Mouse (Mus musculus) mouse trophoblast stem cell (cell line): ENCODE results near the gene Tdrd1.
"Not testable (repeated sequence)": the region's sequence is repeated elsewhere in the genome, so short reads cannot be mapped to it uniquely, and the experiment has no call there.

Experiments
- in situ Hi-C, 2 experiments: fragments of 300-500 bp; cut with MseI, MboI; formaldehyde crosslinking; loops; 2 replicates in 1 of 2; 3 replicates in 1 of 2; pipeline ENCODE4 v1.15.1; 2025

Gene Tdrd1

GRCm38 (mm10) chr19:56826047-56826631 lies at the start of gene Tdrd1:
TSS of gene Tdrd1 (plus strand) at chr19:56826209.
- in situ Hi-C loops: no loop called here

GRCm38 (mm10) chr19:56776719-56777382 lies 49.2 kb upstream of the Tdrd1 start:
- in situ Hi-C loops: no loop called here

DNA sequence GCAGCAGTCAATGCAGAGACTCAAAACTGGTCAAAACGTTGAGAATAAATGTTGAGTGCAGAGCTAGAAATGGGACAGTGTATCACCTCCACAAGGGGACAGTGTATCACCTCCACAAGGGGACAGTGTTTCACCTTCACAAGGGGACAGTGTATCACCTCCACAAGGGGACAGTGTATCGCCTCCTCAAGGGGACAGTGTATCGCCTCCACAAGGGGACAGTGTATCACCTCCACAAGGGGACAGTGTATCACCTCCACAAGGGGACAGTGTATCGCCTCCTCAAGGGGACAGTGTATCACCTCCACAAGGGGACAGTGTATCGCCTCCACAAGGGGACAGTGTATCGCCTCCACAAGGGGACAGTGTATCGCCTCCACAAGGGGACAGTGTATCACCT lies 47.5 kb upstream of the Tdrd1 start:
- in situ Hi-C loops: not testable (repeated sequence)

GRCm38 (mm10) chr19:56787911-56788310 lies 38.1 kb upstream of the Tdrd1 start:
- in situ Hi-C loops: no loop called here

GRCm38 (mm10) chr19:56788952-56789351 lies 37.1 kb upstream of the Tdrd1 start:
- in situ Hi-C loops: no loop called here

- in situ Hi-C loops: no loop called here
Observed at GRCm38 (mm10) chr19:56797376-56797775, 28.6 kb upstream of the Tdrd1 start.

GRCm38 (mm10) chr19:56800226-56800625 lies 25.8 kb upstream of the Tdrd1 start:
- in situ Hi-C loops: no loop called here

DNA sequence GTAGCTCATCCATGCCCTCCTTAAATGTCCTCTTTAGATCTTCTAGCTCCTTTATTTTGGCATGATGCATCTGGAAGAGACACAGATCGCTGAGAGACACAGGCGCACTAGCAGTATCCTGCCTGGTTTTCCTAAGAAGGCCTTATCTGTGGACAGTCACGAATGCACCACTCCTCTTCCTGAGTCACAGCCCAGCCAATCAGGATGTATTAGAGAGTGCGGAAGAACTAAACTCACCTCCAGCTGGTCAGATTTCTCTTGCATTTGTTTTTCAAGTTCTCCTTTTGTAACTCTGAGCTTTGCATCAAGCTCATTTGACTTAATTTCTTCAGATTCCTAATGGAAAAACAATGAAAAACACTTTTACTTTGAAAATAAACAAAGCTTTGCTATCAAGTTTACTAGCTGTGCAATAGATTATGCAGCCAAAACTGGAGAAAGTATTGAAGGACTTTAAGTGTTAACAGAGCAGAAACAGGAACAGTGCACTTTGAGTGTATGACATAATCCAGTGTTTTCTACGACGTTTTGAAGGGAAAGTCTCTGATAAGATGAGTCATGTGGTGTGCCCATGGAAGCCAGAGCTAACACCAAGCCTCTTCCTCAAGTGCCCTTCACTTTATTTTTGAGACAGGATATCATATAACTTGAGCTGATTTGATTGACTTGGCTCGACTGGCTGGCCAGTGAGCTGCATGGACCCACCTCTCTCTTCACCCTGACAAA lies 24.9 kb upstream of the Tdrd1 start:
- in situ Hi-C loops: no loop called here

- in situ Hi-C loops: no loop called here
Observed at GRCm38 (mm10) chr19:56801656-56802351, 24.2 kb upstream of the Tdrd1 start.

- in situ Hi-C loops: no loop called here
Observed at GRCm38 (mm10) chr19:56802352-56802746, 23.7 kb upstream of the Tdrd1 start.

DNA sequence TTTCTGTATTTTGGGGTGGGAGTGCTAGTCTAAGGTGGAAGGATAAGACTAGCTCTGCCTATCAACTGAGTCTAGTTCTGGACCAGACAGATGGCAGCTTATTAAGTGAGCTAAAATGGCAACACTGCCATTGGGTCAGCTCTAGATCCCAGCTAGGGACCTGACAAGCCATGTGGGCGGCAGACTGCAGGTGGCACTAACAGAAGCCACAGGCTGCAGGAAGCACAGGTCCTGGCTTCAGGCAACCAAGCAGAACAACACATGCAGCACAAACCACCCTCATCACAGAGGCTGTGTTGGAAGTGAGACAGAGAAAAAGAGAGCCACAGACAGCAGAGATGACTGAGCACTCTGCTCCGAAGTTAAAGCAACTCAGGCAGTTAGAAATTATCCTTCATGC lies 20.6 kb upstream of the Tdrd1 start:
- in situ Hi-C loops: no loop called here

DNA sequence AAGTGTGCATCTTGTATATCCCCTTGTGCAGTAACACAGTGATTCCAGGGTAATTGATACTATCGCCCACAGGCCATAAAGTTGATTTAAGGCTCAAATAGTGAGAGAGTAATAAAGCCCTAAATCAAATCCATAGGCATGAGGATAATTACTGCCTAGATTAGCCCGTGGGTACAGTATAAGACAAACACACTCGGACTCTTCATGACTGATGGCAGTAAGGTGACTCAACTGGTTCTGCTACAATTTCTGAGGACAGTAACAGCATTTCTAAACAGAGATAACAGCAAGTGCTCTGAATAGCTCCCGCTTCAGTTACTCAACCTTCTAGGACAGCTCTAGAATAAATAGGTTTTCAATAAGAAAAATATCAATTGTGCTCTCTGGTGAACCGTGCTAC lies 18.9 kb upstream of the Tdrd1 start:
- in situ Hi-C loops: no loop called here

GRCm38 (mm10) chr19:56808771-56809170 lies 17.2 kb upstream of the Tdrd1 start:
- in situ Hi-C loops: no loop called here

DNA sequence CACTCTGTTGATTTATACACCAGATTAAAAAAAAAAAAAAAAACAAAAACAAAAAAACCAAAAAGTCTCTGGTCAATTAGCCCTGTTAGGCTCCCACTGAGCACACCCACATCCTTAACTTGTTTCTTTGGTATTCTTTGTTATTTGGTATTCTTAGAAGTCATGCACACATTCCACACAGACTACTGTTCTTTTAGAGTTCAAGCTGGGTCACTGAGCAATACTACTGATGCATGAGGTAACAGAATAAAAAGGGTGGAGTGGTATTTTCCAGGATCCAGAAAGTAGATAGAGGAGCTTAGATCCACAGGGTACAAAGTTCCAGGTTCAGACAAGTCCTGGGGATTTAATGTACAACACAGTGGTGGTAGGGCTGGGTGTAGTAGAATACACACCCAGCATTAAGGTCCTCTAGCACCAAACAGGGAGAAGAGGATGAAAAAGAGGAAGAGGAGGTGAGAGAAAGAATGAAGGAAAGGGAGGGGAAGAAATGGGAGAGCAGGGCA lies 15.3 kb upstream of the Tdrd1 start:
- in situ Hi-C loops: no loop called here

GRCm38 (mm10) chr19:56811590-56811989 lies 14.4 kb upstream of the Tdrd1 start:
- in situ Hi-C loops: no loop called here

GRCm38 (mm10) chr19:56813360-56813759 lies 12.6 kb upstream of the Tdrd1 start:
- in situ Hi-C loops: no loop called here

DNA sequence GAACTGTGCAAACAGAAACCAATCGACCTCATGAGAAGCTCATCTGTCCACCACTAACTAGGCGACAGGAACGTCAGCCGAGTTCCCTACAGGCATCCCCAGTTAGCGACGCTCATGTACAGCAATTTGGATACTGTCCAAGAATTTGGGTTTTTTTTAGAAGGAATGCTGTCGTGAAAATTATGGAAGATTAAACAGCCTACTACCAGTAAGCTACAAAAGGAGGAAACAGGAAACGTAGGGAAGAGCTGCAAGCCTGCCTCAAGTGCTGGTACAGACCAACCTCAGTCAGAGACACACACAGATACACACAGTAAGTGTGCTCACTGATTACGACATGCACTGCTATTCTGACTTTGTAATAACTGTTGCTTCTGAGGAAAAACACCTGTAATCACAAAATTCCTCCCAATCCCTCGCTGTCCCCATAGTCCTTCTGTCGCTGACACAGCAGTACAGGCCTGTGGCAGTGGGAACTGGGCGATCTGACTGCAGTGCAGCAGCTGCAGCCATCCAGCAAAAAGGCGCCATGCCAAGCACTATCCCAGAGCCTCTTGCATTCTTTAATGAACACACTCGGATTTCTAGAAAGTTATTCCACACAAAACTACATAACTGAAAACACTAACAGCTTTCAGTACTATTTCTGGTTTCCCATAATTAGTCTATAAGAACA lies 8.0 kb upstream of the Tdrd1 start:
- in situ Hi-C loops: no loop called here

GRCm38 (mm10) chr19:56821040-56821797 lies 4.8 kb upstream of the Tdrd1 start:
- in situ Hi-C loops: no loop called here

GRCm38 (mm10) chr19:56821798-56822447 lies 4.1 kb upstream of the Tdrd1 start, which contains the start of gene Ccdc186:
TSS of gene Ccdc186 (minus strand) at chr19:56822190.
- in situ Hi-C loops: no loop called here

GRCm38 (mm10) chr19:56822448-56822836 lies 3.6 kb upstream of the Tdrd1 start:
- in situ Hi-C loops: no loop called here
